Mouse (Mus musculus) MEL (cell line): Measurements from ENCODE around the gene Atrn. TPM values are rescaled to one million over a fixed set of nuclear protein-coding genes. Genes with fewer than 3 reads are reported as not detected.
A peak's percentile ranks its signal among the peaks of the same experiment; 100 is the strongest.

Experiments used
- DNase-seq: peaks from one replicate; pipeline ENCODE4 v3.0.0; 2011; ENCODE audit warnings: low read depth, low spot score
- H3K27ac ChIP-seq: 2 replicates; pipeline ENCODE4 v1.5.1; 2012; ENCODE audit warnings: low read depth, mild to moderate bottlenecking, control low read depth, low read length, moderate library complexity; ENCODE audit not compliant: control insufficient read depth
- H3K27me3 ChIP-seq, 2 experiments: fragments of 150-350 bp in 1 of 2; sonication (generic) in 1 of 2; 2 replicates each; pipeline ENCODE4 v1.6.1; 2012; ENCODE audit warnings: low read length in 2 of 2, mild to moderate bottlenecking in 2 of 2, improper control_type of control experiment in 1 of 2, moderate library complexity in 1 of 2; ENCODE audit not compliant: insufficient read depth in 2 of 2, control insufficient read depth in 1 of 2
- H3K36me3 ChIP-seq, 2 experiments: 2 replicates each; pipeline ENCODE4 v1.6.1; 2012 to 2014; ENCODE audit warnings: low read length in 2 of 2, improper control_type of control experiment in 1 of 2, inconsistent platforms in 1 of 2, mild to moderate bottlenecking in 1 of 2; ENCODE audit not compliant: insufficient read depth in 2 of 2, control insufficient read depth in 1 of 2
- H3K4me1 ChIP-seq, 2 experiments: fragments of 150-350 bp in 1 of 2; sonication (generic) in 1 of 2; 2 replicates each; pipeline ENCODE4 v1.6.1; 2012; ENCODE audit warnings: low read length in 2 of 2, improper control_type of control experiment in 1 of 2, mild to moderate bottlenecking in 1 of 2; ENCODE audit not compliant: insufficient read depth in 2 of 2, control insufficient read depth in 1 of 2
- H3K4me3 ChIP-seq, 2 experiments: fragments of 150-350 bp in 1 of 2; sonication (generic) in 1 of 2; 2 replicates each; pipeline ENCODE4 v1.5.1; 2012; ENCODE audit warnings: low read depth in 2 of 2, low read length in 2 of 2, mild to moderate bottlenecking in 2 of 2, moderate library complexity in 2 of 2, control low read depth in 1 of 2, improper control_type of control experiment in 1 of 2; ENCODE audit not compliant: control insufficient read depth in 1 of 2, insufficient read depth in 1 of 2
- H3K79me2 ChIP-seq: 2 replicates; pipeline ENCODE4 v1.6.1; 2012; ENCODE audit warnings: mild to moderate bottlenecking, low read length, moderate library complexity; ENCODE audit not compliant: control insufficient read depth, poor library complexity, insufficient read depth
- H3K9ac ChIP-seq: 2 replicates; pipeline ENCODE4 v1.6.1; 2012; ENCODE audit warnings: low read depth, mild to moderate bottlenecking, control low read depth, low read length, moderate library complexity; ENCODE audit not compliant: control insufficient read depth, poor library complexity, severe bottlenecking
- H3K9me3 ChIP-seq: fragments of 150-350 bp; sonication (generic); replicated peaks from 2 replicates; pipeline ENCODE4 v1.6.1; 2012; ENCODE audit warnings: mild to moderate bottlenecking, low read length, improper control_type of control experiment, moderate library complexity; ENCODE audit not compliant: insufficient read depth
- BHLHE40 ChIP-seq: IDR thresholded peaks from 2 replicates; pipeline ENCODE4 v1.6.1; 2012; ENCODE audit warnings: low read depth, mild to moderate bottlenecking, inconsistent platforms, low read length, improper control_type of control experiment, borderline replicate concordance
- CHD1 ChIP-seq: IDR thresholded peaks from 2 replicates; pipeline ENCODE4 v1.6.1; 2012; ENCODE audit warnings: low read depth, mild to moderate bottlenecking, inconsistent platforms, low read length, improper control_type of control experiment
- CHD2 ChIP-seq: IDR thresholded peaks from 2 replicates; pipeline ENCODE4 v1.6.1; 2011; ENCODE audit warnings: low read length, improper control_type of control experiment
- CTCF ChIP-seq, 3 experiments: IDR thresholded peaks in 2 of 3; conservative IDR thresholded peaks in 1 of 3; 2 replicates each; pipeline ENCODE4 v1.5.1; 2011 to 2012; ENCODE audit warnings: low read length in 3 of 3, low read depth in 2 of 3, mild to moderate bottlenecking in 2 of 3, improper control_type of control experiment in 1 of 3, inconsistent platforms in 1 of 3, mixed read lengths in 1 of 3, moderate library complexity in 1 of 3; ENCODE audit not compliant: control insufficient read depth in 1 of 3, insufficient read depth in 1 of 3, poor library complexity in 1 of 3, severe bottlenecking in 1 of 3
- E2F4 ChIP-seq: IDR thresholded peaks from 2 replicates; pipeline ENCODE4 v1.6.1; 2011; ENCODE audit warnings: low read depth, low read length, improper control_type of control experiment, borderline replicate concordance
- ELF1 ChIP-seq: IDR thresholded peaks from 2 replicates; pipeline ENCODE4 v1.6.1; 2014; ENCODE audit warnings: low read depth, mild to moderate bottlenecking, inconsistent platforms, low read length, improper control_type of control experiment, moderate library complexity
- EP300 ChIP-seq, 2 experiments: IDR thresholded peaks; 2 replicates each; pipeline ENCODE4 v1.6.1; 2011; ENCODE audit warnings: improper control_type of control experiment in 2 of 2, low read length in 2 of 2, low read depth in 1 of 2, mild to moderate bottlenecking in 1 of 2
- ETS1 ChIP-seq: IDR thresholded peaks from 2 replicates; pipeline ENCODE4 v1.6.1; 2012; ENCODE audit warnings: low read depth, mild to moderate bottlenecking, inconsistent platforms, low read length, improper control_type of control experiment, moderate library complexity
- GABPA ChIP-seq: IDR thresholded peaks from 2 replicates; pipeline ENCODE4 v1.6.1; 2012; ENCODE audit warnings: low read depth, mild to moderate bottlenecking, inconsistent platforms, low read length, improper control_type of control experiment, moderate library complexity
- GATA1 ChIP-seq: IDR thresholded peaks from 2 replicates; pipeline ENCODE4 v1.6.1; 2011; ENCODE audit warnings: low read depth, low read length, improper control_type of control experiment
- HCFC1 ChIP-seq: IDR thresholded peaks from 2 replicates; pipeline ENCODE4 v1.6.1; 2012; ENCODE audit warnings: low read depth, mild to moderate bottlenecking, inconsistent platforms, low read length, improper control_type of control experiment, moderate library complexity
- JUND ChIP-seq: IDR thresholded peaks from 2 replicates; pipeline ENCODE4 v1.6.1; 2011; ENCODE audit warnings: low read depth, mild to moderate bottlenecking, improper control_type of control experiment, low read length
- KAT2A ChIP-seq: conservative IDR thresholded peaks from 2 replicates; pipeline ENCODE4 v1.6.1; 2012; ENCODE audit warnings: low read depth, low read length, improper control_type of control experiment, inconsistent platforms
- MAFK ChIP-seq: IDR thresholded peaks from 2 replicates; pipeline ENCODE4 v1.6.1; 2011; ENCODE audit warnings: low read depth, mild to moderate bottlenecking, low read length, improper control_type of control experiment, borderline replicate concordance
- MAX ChIP-seq: IDR thresholded peaks from 2 replicates; pipeline ENCODE4 v1.6.1; 2011; ENCODE audit warnings: low read length, improper control_type of control experiment
- MAZ ChIP-seq: IDR thresholded peaks from 2 replicates; pipeline ENCODE4 v1.6.1; 2012; ENCODE audit warnings: low read depth, mild to moderate bottlenecking, inconsistent platforms, low read length, improper control_type of control experiment
- MEF2A ChIP-seq: IDR thresholded peaks from 2 replicates; pipeline ENCODE4 v1.6.1; 2014; ENCODE audit warnings: low read depth, mild to moderate bottlenecking, inconsistent platforms, low read length, improper control_type of control experiment; ENCODE audit not compliant: poor library complexity, insufficient replicate concordance, severe bottlenecking; ENCODE audit errors: extremely low read depth
- MXI1 ChIP-seq: IDR thresholded peaks from 2 replicates; pipeline ENCODE4 v1.6.1; 2011; ENCODE audit warnings: mild to moderate bottlenecking, low read depth, low read length, improper control_type of control experiment
- MYB ChIP-seq: IDR thresholded peaks from 2 replicates; pipeline ENCODE4 v1.6.1; 2011; ENCODE audit warnings: mild to moderate bottlenecking, low read depth, low read length, improper control_type of control experiment
- MYC ChIP-seq: IDR thresholded peaks from 2 replicates; pipeline ENCODE4 v1.6.1; 2011; ENCODE audit warnings: low read depth, mild to moderate bottlenecking, low read length, improper control_type of control experiment, moderate library complexity
- NELFE ChIP-seq: IDR thresholded peaks from 2 replicates; pipeline ENCODE4 v1.6.1; 2011; ENCODE audit warnings: low read depth, low read length, improper control_type of control experiment
- NRF1 ChIP-seq: IDR thresholded peaks from 2 replicates; pipeline ENCODE4 v1.6.1; 2014; ENCODE audit warnings: low read depth, mild to moderate bottlenecking, inconsistent platforms, low read length, improper control_type of control experiment, moderate library complexity; ENCODE audit not compliant: poor library complexity, insufficient read depth, severe bottlenecking
- POLR2A ChIP-seq, 2 experiments: IDR thresholded peaks; 2 replicates each; pipeline ENCODE4 v1.6.1; 2011 to 2012; ENCODE audit warnings: low read length in 2 of 2, mild to moderate bottlenecking in 2 of 2, control low read depth in 1 of 2, improper control_type of control experiment in 1 of 2, low read depth in 1 of 2, moderate library complexity in 1 of 2; ENCODE audit not compliant: control insufficient read depth in 1 of 2, insufficient read depth in 1 of 2, poor library complexity in 1 of 2
- POLR2AphosphoS2 ChIP-seq: IDR thresholded peaks from 2 replicates; pipeline ENCODE4 v1.6.1; 2011; ENCODE audit warnings: low read length, improper control_type of control experiment
- POLR2AphosphoS5 ChIP-seq: IDR thresholded peaks from 2 replicates; pipeline ENCODE4 v1.6.1; 2012; ENCODE audit warnings: low read depth, borderline replicate concordance, mild to moderate bottlenecking, inconsistent platforms, low read length, moderate library complexity, mixed read lengths
- RAD21 ChIP-seq: IDR thresholded peaks from 2 replicates; pipeline ENCODE4 v1.6.1; 2011; ENCODE audit warnings: mild to moderate bottlenecking, low read depth, low read length, improper control_type of control experiment
- RCOR1 ChIP-seq: IDR thresholded peaks from 2 replicates; pipeline ENCODE4 v1.6.1; 2012; ENCODE audit warnings: low read depth, mild to moderate bottlenecking, inconsistent platforms, low read length, improper control_type of control experiment
- SIN3A ChIP-seq: IDR thresholded peaks from 2 replicates; pipeline ENCODE4 v1.6.1; 2012; ENCODE audit warnings: low read length, improper control_type of control experiment, inconsistent platforms
- SMC3 ChIP-seq: IDR thresholded peaks from 2 replicates; pipeline ENCODE4 v1.6.1; 2011; ENCODE audit warnings: low read depth, low read length, improper control_type of control experiment
- TAL1 ChIP-seq: IDR thresholded peaks from 2 replicates; pipeline ENCODE4 v1.6.1; 2012; ENCODE audit warnings: mild to moderate bottlenecking, inconsistent platforms, low read length, moderate library complexity, mixed read lengths
- TCF12 ChIP-seq: IDR thresholded peaks from 2 replicates; pipeline ENCODE4 v1.6.1; 2014; ENCODE audit warnings: low read depth, mild to moderate bottlenecking, inconsistent platforms, low read length, improper control_type of control experiment, moderate library complexity
- UBTF ChIP-seq: IDR thresholded peaks from 2 replicates; pipeline ENCODE4 v1.6.1; 2012; ENCODE audit warnings: low read depth, mild to moderate bottlenecking, inconsistent platforms, low read length, improper control_type of control experiment, moderate library complexity, borderline replicate concordance; ENCODE audit not compliant: insufficient read depth
- USF1 ChIP-seq: IDR thresholded peaks from 2 replicates; pipeline ENCODE4 v1.6.1; 2014; ENCODE audit warnings: low read depth, mild to moderate bottlenecking, inconsistent platforms, low read length, improper control_type of control experiment, moderate library complexity
- ZC3H11A ChIP-seq: IDR thresholded peaks from 2 replicates; pipeline ENCODE4 v1.6.1; 2012; ENCODE audit warnings: low read depth, mild to moderate bottlenecking, inconsistent platforms, low read length, improper control_type of control experiment
- ZKSCAN1 ChIP-seq: IDR thresholded peaks from 2 replicates; pipeline ENCODE4 v1.6.1; 2012; ENCODE audit warnings: low read depth, mild to moderate bottlenecking, inconsistent platforms, low read length, improper control_type of control experiment, moderate library complexity
- ZMIZ1 ChIP-seq: IDR thresholded peaks from 2 replicates; pipeline ENCODE4 v1.6.1; 2012; ENCODE audit warnings: low read depth, mild to moderate bottlenecking, inconsistent platforms, low read length, improper control_type of control experiment, moderate library complexity
- ZNF384 ChIP-seq: IDR thresholded peaks from 2 replicates; pipeline ENCODE4 v1.6.1; 2012; ENCODE audit warnings: low read depth, mild to moderate bottlenecking, inconsistent platforms, low read length, improper control_type of control experiment
- polyA plus RNA-seq, 2 experiments: library from polyadenylated mRNA; stranded (reverse) in 1 of 2; unstranded in 1 of 2; fragments of >175 nt in 1 of 2; fragments of >200 nt in 1 of 2; gene quantifications; 2 replicates each; pipeline versions ENCODE4 v1.2.1 to v1.2.4; 2012; ENCODE audit warnings: low replicate concordance in 2 of 2, low read depth in 1 of 2; ENCODE audit not compliant: insufficient read length in 2 of 2, insufficient read depth in 1 of 2, missing spikeins in 1 of 2
- total RNA-seq: library from RNA; depleted of rRNA; stranded (reverse); fragments of 300-350 nt; gene quantifications from 2 replicates; pipeline ENCODE4 v1.2.3, GENCODE M21; 2012

Gene Atrn
- total and polyA plus RNA-seq, 3 experiments = 6.3 to 28.2 (median 9.2) TPM

GRCm38 (mm10) chr2:131044989-131045720, 138.9 kb downstream of the Atrn start:
- Histone ChIP-seq H3K79me2 (no peaks in the 10 kb centered on the region), H3K36me3 (peaks cover 0 to 13% of the 10 kb centered on the region in 2 experiments; a peak in 2 of 4 replicates), H3K4me1 (peaks cover 11 to 13% of the 10 kb centered on the region in 2 experiments), H3K27ac (no peak overlapping the region), H3K9me3 (no peaks in the 10 kb centered on the region), H3K9ac (no peak overlapping the region), H3K4me3 (no peak overlapping the region), H3K27me3 (no peaks in the 10 kb centered on the region)
- DNase-seq = peak; percentile 72
- TF ChIP-seq EP300 (IDR thresholded peaks at IDR 0.05; ENCODE audit: low read depth in 1 of 2, low read length in 2 of 2) = peak in 1 of 2 experiments; percentile 38; a peak in 1 of 4 replicates
- TF ChIP-seq HCFC1 = no peak
- TF ChIP-seq ZKSCAN1 = no peak
- no peak for TF ChIP-seq CTCF (IDR thresholded peaks at IDR 0.05 in 2 of 3, conservative IDR thresholded peaks at IDR 0.05 in 1 of 3; ENCODE audit: control insufficient read depth in 1 of 3, insufficient read depth in 1 of 3, low read depth in 2 of 3, low read length in 3 of 3, poor library complexity in 1 of 3, severe bottlenecking in 1 of 3)
- TF ChIP-seq TAL1 = no peak
- TF ChIP-seq MAFK = no peak
- TF ChIP-seq GATA1 = no peak
- TF ChIP-seq MAZ = no peak
- TF ChIP-seq ETS1 = peak; percentile 51; the same call in 1 of the 2 replicates
- no peak for TF ChIP-seq E2F4
- TF ChIP-seq KAT2A = no peak
- no peak for TF ChIP-seq SMC3
- TF ChIP-seq USF1 = no peak
- no peak for TF ChIP-seq GABPA
- TF ChIP-seq UBTF = no peak
- no peak for TF ChIP-seq POLR2A (IDR thresholded peaks at IDR 0.05; ENCODE audit: control insufficient read depth in 1 of 2, insufficient read depth in 1 of 2, low read depth in 1 of 2, low read length in 2 of 2, poor library complexity in 1 of 2)
- no peak for TF ChIP-seq JUND
- TF ChIP-seq ELF1 = no peak
- no peak for TF ChIP-seq RAD21
- 0 out of 2 replicates have a peak, but pooled peaks have one; percentile 26 for TF ChIP-seq MXI1
- TF ChIP-seq RCOR1 = no peak
- TF ChIP-seq MEF2A = no peak
- TF ChIP-seq BHLHE40 = no peak
- TF ChIP-seq ZNF384 = no peak
- 0 out of 2 replicates have a peak, but pooled peaks have one; percentile 41 for TF ChIP-seq SIN3A
- TF ChIP-seq MYB = no peak
- TF ChIP-seq NRF1 = no peak
- no peak for TF ChIP-seq CHD1
- no peak for TF ChIP-seq TCF12
- no peak for TF ChIP-seq POLR2AphosphoS5
- TF ChIP-seq CHD2 = no peak
- no peak for TF ChIP-seq ZC3H11A
- TF ChIP-seq MAX = 0 out of 2 replicates have a peak, but pooled peaks have one; percentile 3
- TF ChIP-seq POLR2AphosphoS2 = no peak
- no peak for TF ChIP-seq ZMIZ1
- TF ChIP-seq NELFE = no peak
- 0 out of 2 replicates have a peak, but pooled peaks have one; percentile 22 for TF ChIP-seq MYC
